Mouse (Mus musculus) adrenal gland (tissue): ENCODE measurements around the gene F3.
"Not testable (repeated sequence)": the region's sequence is repeated elsewhere in the genome, so short reads cannot be mapped to it uniquely, and the experiment has no call there.

Experiments used
- intact Hi-C: fragments of 180-260 bp; cut with DNase I; formaldehyde crosslinking; loops from one replicate; pipeline ENCODE4 v1.15.1; 2025

Gene F3

DNA sequence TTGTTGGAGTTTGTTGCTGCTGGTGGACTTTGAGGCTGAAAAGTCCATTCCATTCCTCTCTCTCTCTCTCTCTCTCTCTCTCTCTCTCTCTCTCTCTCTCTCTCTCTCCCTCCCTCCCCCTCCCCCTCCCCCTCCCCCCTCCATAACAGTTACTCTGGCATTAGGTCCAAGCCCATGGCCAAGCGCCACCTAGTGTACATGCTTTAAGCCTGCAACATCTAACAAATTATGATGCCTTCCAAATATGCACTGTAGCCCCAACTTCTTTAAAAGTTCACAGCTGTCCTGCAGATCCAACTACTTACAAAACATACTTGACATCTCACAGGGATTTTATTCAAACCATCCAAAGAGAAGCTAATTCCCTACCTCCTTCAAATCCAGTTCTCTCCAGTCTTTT, 14.1 kb downstream of the F3 start:
- intact Hi-C loops = loop anchor here (5.0 to 10.0 kb wide), 4 partner anchors 185 to 563 kb away; partner anchors contain the start of gene Rwdd3

DNA sequence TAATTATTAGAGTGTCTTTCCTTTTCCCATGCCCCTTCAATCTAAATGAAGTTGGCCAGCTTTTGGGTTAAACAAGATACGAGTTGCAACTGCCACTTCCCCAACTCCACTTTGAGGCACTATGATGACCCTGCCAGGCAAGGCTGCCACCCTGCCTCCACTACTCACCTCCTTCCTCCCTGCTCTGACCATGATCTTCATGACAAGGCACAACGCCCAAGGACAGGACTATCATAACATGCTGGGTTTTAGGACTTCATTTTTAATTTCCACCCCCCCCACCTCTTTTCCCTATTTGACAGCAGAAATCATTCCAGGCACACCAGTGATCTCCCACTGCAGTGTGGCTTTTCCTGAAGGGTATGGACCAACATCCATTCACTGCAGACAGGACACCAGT, 14.6 kb downstream of the F3 start:
- intact Hi-C loops = loop anchor here (5.0 to 10.0 kb wide), 4 partner anchors 186 to 563 kb away; partner anchors contain the start of gene Rwdd3

DNA sequence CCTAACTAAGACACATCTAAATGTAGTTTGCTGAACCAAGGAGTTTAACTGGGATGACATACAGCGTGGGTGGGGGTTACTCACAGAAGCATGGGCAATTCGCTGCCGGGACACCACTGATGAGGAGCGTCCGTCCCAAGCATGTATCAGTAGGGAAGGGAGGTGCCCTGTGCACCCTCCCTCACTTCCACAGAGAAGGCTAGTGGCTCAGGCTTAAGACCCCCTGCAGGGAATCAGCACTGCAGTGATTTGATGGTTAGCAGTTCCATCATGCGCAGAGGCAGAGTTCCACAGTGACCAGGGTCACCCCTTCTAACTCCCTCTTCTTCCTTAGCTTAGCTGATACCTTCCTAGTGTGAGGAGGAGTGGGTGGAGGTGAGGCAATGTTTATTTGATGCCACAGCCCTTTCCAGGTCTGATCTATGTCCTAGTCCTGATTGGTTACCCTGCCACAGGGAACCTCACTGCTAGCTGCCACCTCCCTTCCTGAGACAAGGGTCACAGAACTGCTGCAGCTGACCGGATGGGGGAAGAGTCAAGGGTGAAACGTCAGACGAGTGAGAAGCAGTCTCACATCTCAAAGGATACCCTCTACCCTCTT, 15.5 kb downstream of the F3 start:
- intact Hi-C loops = loop anchor here (5.0 to 10.0 kb wide), 4 partner anchors 187 to 564 kb away; partner anchors contain the start of gene Rwdd3

DNA sequence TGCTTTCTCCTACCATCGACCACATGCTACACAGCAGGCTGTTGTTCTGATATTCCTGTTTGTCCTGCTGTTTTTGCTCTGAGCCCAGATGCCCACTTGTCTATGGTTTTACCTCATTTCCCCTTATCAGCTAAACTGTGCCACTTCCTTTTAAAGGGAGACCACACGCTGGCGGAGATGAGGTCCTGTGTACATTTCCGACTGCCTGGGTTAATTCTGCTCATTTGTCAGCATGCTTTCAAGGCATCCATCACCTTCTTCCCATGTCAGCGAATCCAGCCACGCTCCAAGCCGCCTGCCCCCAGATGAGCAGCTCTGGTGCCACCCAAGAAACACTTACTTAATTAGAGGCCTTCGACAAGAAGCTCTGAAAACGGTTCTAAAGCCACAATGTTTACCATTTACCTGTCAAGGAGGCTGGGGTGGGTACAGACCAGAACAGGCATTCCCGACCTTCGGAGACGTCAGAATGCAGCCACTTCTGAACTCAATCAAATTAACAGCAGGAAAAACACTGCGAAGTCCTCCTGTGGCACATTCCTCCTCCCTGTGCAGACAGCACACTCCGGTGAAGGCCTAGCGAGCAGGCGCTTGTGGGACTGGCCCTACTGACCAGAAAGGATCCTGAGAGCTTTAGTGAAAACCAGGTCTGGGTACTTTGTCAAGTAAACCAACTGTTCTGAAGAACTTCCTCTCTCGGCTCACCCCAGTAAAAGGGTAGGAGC, 16.3 kb downstream of the F3 start:
- intact Hi-C loops = loop anchor here (5.0 to 10.0 kb wide), 4 partner anchors 187 to 565 kb away; partner anchors contain the start of gene Rwdd3

DNA sequence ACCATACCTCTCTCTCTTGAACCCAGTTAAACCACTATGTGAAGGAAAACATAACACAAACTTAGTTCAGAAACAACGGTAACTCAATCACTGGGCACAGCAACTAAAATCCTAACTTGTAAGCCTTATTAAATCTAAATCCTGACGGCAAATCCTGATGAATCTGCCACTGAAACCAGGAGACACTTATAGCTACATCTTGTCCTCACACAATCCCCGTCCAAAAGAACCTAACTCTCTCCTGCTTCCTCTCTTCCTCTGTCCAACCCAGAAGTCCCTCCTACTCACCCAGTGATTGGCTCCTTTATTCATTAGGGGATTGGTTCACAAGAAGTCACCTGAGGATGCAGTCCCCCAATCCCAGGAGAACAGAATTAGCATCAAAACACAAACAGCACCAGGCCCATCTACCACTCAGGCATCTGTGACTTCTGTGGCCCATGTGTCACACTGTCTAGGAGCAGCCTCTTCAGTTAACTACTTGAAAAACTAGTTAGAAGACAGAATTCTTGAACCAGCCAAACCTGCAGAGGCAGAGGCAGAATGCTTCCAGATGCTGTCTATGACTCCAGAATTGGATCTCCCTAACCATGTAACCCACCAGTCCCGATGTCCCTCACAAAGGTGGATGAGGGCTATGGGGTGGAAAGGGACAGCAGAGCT, 18.0 kb downstream of the F3 start:
- intact Hi-C loops = not testable (repeated sequence)

DNA sequence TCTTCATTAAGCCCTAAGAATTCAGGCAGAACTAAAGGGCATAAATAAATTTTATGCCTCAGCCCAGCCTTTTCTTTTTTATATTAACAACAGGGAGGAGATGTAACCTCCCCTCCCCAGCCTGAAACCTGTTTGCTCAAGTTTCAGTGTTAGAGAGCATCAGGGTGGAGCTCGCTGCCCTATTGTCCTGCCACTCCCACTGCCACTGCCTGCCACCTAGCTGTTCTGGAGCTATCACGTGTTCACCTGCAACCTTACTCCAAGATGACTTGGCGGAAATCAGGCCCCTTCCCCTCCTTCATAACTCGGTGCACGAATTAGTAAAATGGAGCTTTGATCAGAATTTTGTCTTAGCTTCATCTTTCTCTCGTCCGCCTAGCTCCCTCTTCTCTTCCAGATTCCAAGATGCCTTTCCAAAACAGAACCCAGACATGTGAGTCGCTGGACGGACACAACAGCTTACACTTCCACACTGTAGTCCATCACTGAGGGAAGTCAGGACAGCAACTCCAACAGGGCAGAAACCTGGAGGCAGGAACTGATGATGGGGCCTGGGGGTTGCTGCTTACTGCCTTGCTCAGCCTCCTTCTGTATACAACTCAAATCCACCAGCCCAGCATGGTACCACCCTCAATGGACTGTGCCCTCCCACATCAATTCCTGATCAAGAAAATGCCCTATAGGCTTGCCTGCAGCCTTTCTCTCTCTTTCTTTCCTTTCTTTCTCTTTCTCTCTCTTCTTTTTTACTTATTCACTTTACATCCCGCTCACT, 31.2 kb downstream of the F3 start:
- intact Hi-C loops = not testable (repeated sequence)

DNA sequence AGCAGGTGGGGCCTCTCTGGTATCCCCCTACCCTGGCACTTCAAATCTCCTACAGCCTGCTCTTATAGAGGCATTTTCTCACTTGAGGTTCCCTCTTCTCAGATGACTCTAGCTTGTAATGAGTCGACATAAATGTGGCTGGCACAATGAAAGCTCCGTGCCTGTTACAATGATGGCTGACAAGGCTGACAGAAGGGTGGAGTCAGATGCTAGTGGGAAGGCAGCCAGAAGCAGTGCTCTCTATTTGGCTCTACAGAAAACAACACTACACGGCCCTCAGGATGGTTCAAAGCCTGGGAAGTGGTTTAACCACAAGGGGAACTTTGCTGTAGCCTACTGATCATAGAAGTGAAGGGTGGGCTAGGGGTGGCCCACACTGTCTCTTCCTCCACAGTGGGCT, 31.8 kb downstream of the F3 start:
- intact Hi-C loops = no loop called here

DNA sequence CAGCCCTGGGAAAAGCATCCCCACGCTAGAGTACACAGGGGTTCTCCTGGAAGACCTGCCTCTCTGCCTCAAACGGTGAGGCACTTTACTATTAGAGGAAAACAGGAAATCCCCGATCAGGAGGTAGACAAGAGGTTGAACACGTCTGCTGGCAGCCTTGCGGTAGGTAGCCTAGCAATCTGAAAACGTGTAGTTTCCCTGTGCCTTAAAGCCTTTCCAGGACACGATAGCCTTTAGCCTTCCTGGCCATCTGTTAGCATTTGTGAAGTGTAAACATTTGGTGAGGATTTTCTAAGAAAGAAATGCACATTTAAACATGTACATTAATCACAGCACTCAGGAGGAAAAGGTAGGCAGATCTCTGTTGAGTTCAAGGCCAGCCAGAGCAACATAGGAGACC, 35.0 kb downstream of the F3 start:
- intact Hi-C loops = no loop called here

DNA sequence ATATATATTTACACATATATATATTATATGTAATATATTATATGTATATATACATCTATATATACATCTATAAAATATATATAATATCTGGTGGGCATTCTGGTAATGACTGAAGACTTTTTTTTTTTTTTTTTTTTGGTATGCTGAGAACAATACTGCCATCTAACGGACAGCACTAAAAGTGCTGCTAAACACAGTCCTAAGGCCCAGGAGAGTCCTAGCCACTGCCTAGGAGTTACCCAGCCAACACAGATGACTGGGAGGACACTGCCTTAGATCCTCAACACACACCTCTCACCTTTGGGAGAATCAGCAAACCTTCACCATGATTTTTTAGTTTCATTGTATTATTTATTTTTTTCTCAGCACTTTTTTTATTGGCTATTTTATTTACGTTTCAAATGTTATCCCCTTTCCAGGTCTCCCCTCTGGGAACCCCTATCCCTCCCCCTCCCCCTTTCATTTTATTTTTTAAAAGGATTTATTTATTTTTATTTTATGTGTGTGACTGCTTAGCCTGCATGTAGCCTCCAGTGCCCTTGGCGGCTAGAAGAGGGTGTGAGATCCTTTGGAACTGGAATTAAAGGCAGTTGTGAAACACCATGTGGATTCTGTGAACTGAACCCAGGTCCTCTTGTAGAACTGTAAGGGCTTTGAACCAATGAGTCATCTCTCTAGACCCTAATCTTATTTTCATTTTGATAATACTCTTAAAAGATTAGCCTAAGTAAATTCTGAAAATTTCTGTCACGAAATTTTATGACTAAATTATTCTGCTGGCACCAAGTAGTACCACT, 38.9 kb downstream of the F3 start:
- intact Hi-C loops = loop anchor here (5.0 kb wide), 2 partner anchors 210 to 225 kb away; no protein-coding TSS in a partner anchor

DNA sequence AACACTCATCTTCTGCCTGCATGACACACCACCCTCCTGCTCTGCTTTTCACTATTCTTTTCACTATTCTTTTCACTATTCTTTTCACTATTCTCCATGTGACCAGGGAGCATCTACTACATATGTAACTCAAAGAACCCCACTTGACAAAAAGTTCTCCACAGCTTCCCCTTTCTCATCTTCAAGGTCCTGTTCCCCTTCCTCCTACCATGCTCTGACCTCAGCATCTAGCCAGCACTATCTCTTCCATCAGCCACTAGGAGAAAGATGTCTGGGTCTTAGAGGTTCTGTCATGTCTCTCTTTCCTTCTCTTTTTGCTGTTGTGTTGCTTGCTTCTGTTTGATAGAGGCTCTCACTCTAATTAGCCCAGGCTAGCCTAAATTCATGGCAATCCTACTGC, 42.7 kb downstream of the F3 start:
- intact Hi-C loops = no loop called here

DNA sequence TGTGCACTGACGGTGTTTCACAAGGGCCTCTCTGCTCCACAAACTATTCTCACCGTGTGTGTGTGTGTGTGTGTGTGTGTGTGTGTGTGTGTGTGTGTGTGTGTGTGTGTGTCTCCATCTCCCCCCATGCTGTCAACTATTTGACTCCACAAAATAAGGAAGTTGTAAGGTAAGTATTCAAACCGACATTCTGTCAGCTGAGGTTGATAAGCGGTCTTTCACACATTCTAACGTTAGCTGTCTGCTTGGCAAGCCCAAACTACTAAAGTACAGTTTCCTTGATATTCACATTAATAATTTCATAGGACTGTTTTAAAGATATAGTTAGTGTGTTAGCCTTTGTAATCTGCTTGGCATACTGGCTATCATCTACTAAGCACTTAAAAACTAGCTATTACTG, 43.5 kb downstream of the F3 start:
- intact Hi-C loops = no loop called here

DNA sequence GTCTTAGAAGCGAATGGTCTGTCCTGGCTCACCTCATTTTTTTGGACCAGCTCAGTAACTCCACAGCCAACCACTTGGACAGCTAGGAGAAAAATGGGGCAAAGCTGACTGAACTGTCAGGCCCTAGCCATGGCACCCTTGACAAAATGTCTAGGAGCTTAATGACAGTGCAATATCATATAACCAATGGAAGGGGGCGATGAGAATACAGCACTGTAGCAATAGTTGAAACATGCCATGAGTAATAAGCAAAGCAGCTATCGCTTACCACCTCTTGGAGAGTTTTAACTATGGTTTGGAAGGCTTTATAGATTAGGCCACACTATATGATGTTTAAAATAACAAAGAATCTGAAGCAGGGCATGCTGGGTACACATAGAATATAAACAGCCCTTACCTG, 45.4 kb downstream of the F3 start:
- intact Hi-C loops = no loop called here

DNA sequence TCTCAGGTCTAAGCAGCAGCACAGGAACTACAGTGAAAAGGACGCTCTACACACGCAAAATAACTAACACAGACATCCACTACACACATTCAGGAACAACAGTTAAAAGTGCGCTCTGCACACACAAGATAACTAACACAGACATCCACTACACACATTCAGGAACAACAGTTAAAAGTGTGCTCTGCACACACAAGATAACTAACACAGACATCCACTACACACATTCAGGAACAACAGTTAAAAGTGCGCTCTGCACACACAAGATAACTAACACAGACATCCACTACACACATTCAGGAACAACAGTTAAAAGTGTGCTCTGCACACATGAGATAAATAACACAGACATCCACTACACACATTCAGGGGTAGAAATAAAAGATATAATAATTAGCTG, 50.0 kb downstream of the F3 start:
- intact Hi-C loops = not testable (repeated sequence)

DNA sequence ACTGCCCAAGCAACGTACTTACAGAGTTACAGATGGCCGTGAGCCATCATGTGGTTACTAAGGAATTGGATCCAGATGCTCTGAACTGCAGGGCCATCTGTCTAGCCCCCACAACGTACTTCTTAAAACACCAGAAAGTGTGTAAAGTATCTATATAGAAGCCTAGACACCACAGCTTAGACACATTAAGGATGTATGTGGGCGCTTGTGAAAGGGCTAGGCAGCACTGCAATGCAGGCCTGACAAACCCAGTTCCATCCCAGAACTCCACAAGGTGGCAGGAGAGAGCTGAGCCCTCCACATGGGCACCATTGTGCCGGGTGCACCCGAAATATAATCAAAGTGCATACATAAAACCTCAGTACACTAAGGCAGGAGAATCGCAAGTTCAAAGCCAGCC, 54.6 kb downstream of the F3 start:
- intact Hi-C loops = no loop called here

DNA sequence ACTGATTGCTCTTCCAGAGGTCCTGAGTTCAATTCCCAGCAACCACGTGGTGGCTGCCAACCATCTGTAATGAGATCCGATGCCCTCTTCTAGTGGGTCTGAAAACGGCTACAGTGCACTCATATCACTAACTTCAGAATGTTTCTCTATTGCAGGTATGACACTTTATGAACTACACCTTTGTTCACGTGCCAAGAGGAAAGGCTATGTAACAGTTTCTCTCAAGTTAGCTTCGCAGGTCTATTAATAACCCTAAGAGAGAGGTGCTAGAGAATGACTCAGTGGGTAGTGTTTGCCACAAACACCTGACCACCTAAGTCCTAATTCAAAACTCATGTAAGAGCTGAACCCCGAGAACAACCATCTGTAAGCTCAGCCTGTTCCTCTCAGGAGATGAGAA, 59.7 kb downstream of the F3 start:
- intact Hi-C loops = no loop called here
